Mouse (Mus musculus) gastrocnemius, adult 8-10 months (tissue): ENCODE results near the gene Cdyl2. TPM values are rescaled to one million over a fixed set of nuclear protein-coding genes. Genes with fewer than 3 reads are reported as not detected.
A peak's percentile ranks its signal among the peaks of the same experiment; 100 is the strongest.

Experiments used
- DNase-seq, 2 experiments: peaks; one replicate each; pipeline ENCODE4 v3.0.0; 2022; ENCODE audit warnings: low spot score in 2 of 2
- total RNA-seq, 4 experiments: library from RNA; stranded (reverse); gene quantifications; 2 replicates each; pipeline ENCODE4 v1.2.4; 2022

Gene Cdyl2
- total RNA-seq, 4 experiments from 2014 or later, result 2.7 to 4.8 (median 3.2) TPM

- DNase-seq, result no peak
These were observed 109.2 kb downstream of the Cdyl2 start for GRCm38 (mm10) chr8:116623591-116623990.

GRCm38 (mm10) chr8:116622326-116622725 is 110.5 kb downstream of the Cdyl2 start:
- DNase-seq, result no peak

- no peak for DNase-seq
These were observed 111.4 kb downstream of the Cdyl2 start for GRCm38 (mm10) chr8:116621158-116621961.

- DNase-seq, result no peak
These were observed 113.0 kb downstream of the Cdyl2 start for GRCm38 (mm10) chr8:116619686-116620320.

GRCm38 (mm10) chr8:116619221-116619620 is 113.6 kb downstream of the Cdyl2 start:
- no peak for DNase-seq

- no peak for DNase-seq
These were observed 114.0 kb downstream of the Cdyl2 start for GRCm38 (mm10) chr8:116618797-116619196.

GRCm38 (mm10) chr8:116617891-116618290 is 114.9 kb downstream of the Cdyl2 start:
- DNase-seq, result no peak

GRCm38 (mm10) chr8:116616369-116616768 is 116.4 kb downstream of the Cdyl2 start:
- no peak for DNase-seq

GRCm38 (mm10) chr8:116614901-116615300 is 117.9 kb downstream of the Cdyl2 start:
- peak in 1 of 2 experiments; percentile 25 for DNase-seq

- no peak for DNase-seq
These were observed 126.6 kb downstream of the Cdyl2 start for GRCm38 (mm10) chr8:116606171-116606570.

GRCm38 (mm10) chr8:116602806-116603205 is 130.0 kb downstream of the Cdyl2 start:
- no peak for DNase-seq

- no peak for DNase-seq
These were observed 133.1 kb downstream of the Cdyl2 start for GRCm38 (mm10) chr8:116599728-116600127.

- DNase-seq, result no peak
These were observed 141.6 kb downstream of the Cdyl2 start for GRCm38 (mm10) chr8:116591226-116591625.

- DNase-seq, result no peak
These were observed 142.2 kb downstream of the Cdyl2 start for GRCm38 (mm10) chr8:116590546-116590945.

- DNase-seq, result peak in 1 of 2 experiments; percentile 24
These were observed 142.7 kb downstream of the Cdyl2 start for GRCm38 (mm10) chr8:116590106-116590505.

- DNase-seq, result no peak
These were observed 144.9 kb downstream of the Cdyl2 start for GRCm38 (mm10) chr8:116587616-116588468.

- no peak for DNase-seq
These were observed 151.3 kb downstream of the Cdyl2 start for GRCm38 (mm10) chr8:116581318-116582019.

- no peak for DNase-seq
These were observed 156.1 kb downstream of the Cdyl2 start for GRCm38 (mm10) chr8:116576732-116577131.

- DNase-seq, result no peak
These were observed 159.7 kb downstream of the Cdyl2 start for GRCm38 (mm10) chr8:116573085-116573484.

GRCm38 (mm10) chr8:116552778-116553177 is 180.0 kb downstream of the Cdyl2 start:
- no peak for DNase-seq

- DNase-seq, result no peak
These were observed 180.5 kb downstream of the Cdyl2 start for GRCm38 (mm10) chr8:116552255-116552654.
